Mouse (Mus musculus) v-Abl transformed pro-B cells (cell line): ENCODE measurements around the gene Rcn3.

Experiments used
- in situ Hi-C, 2 experiments: fragments of 400-800 bp; cut with MboI; formaldehyde crosslinking; loops; one replicate each; pipeline ENCODE4 v1.15.1; 2025; ENCODE audit not compliant: unreplicated experiment in 2 of 2

The Rcn3 gene

GRCm38 (mm10) chr7:45053117-45053930 lies 38.7 kb downstream of the Rcn3 start:
- in situ Hi-C loops, result no loop called here

GRCm38 (mm10) chr7:45052862-45053116 lies 39.2 kb downstream of the Rcn3 start, which contains the start of gene Prr12:
Gene Prr12, minus strand, starts transcription at chr7:45052881.
- in situ Hi-C loops, result no loop called here

DNA sequence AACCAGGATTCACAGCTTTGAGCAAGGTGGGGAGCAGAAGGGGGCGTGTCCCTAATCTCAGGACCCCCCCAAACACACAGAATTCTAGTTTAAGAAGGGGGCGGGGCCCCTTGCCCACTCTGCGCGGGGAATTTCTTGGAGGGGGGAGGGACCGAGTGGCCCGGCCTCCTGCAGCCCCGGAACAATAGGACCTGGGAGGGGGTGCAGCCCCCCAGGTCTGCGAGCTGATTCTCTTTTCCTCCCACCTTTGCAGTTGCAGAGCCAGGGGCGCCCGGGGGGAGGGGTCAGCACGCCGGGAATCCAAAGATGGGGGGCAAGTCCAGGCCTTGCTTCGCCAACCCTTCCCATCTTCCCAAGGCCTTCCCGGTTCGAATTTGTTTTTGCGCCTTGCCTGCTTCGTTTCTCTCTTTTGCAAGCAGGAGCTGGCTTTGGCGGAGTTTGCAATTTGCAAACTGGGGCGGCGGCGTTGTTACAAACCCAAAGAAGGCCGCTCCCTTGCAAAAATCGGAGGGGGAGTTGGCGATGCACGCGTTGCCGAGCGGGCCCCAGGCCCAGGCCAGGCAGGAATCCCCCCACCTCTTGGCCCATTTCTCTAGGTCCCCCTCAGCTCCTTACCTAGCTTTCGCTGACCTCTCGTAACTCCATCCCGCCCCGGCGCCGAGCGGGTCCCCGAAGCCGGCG lies 39.7 kb downstream of the Rcn3 start:
- in situ Hi-C loops, result no loop called here

GRCm38 (mm10) chr7:45051601-45051974 lies 40.4 kb downstream of the Rcn3 start:
- in situ Hi-C loops, result no loop called here

DNA sequence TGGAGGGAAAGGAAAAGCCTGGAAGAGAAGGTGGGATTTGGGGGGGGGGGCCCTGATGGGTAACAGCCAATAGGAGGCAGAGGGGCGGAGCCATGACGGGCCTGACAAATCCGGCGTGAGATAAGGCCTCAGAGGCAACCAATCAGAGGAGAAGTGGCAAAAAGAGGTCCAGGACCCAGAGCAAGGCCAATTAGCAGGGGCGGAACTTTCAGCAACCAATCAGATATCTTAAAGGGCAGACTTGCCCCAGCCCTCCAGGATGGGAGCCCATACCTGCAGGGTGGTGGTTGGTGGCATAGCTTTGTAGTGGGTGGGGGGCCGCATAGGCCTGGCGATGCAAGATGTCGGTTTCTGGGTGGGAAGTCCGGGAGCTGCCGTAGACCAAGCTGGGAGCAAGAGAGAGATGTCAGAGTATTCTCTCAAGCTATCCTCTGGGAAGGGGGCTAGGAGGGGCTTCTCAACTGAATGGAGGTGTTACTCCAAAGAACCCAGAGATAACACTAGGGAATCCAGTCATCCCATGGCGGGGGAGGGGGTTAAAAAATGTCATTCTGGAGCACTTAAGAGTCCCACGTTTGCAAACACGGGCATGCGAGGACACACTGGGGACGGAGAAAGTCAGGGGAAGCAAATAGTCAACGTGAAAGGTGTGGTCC lies 40.9 kb downstream of the Rcn3 start:
- in situ Hi-C loops, result no loop called here

- in situ Hi-C loops, result no loop called here
Measured at GRCm38 (mm10) chr7:45048923-45049657, 42.9 kb downstream of the Rcn3 start.

DNA sequence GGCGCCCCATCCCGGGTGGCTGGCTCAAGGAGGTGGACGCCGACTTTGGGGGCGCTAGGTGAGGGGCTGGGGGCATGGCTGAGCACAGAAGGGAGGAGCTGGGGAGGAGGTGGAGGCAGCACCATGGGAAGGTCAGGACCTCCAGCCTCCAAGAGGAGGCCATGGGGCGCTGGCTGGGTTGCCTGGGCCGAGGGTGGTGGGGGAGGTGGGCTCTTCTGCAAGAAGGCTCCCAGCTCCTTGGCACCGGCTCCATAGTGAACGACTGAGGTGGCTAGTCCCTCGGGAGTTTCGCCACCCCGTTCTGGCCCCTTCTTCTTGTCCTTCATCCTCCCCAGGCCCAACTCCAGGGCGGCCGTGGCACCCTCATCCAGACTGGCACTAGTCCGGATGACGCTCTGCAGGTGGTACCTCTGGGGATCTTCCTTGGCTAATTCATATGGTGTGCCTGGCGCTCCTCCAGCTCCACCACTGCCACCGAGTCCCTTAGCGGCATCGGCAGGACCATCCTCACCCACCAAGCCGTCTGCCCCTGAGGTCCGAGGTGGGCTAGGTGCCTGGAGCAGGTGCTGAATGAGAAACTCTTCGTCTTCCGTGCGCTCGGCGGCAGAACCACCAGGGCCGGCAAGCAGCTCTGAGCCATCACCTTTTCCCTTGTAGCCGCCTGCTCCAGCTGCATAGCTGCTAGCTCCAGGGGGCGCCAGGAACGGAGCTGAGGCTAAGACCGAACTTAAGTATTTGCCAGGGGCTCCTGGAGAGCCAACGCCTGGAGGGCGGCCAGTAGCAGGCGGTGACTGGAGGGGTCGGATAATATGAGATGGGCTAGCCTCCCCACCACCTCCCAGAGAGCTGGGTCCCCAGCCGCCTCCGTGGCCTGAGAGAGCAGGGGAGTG lies 43.8 kb downstream of the Rcn3 start:
- in situ Hi-C loops, result no loop called here

GRCm38 (mm10) chr7:45047491-45047890 lies 44.5 kb downstream of the Rcn3 start:
- in situ Hi-C loops, result no loop called here

DNA sequence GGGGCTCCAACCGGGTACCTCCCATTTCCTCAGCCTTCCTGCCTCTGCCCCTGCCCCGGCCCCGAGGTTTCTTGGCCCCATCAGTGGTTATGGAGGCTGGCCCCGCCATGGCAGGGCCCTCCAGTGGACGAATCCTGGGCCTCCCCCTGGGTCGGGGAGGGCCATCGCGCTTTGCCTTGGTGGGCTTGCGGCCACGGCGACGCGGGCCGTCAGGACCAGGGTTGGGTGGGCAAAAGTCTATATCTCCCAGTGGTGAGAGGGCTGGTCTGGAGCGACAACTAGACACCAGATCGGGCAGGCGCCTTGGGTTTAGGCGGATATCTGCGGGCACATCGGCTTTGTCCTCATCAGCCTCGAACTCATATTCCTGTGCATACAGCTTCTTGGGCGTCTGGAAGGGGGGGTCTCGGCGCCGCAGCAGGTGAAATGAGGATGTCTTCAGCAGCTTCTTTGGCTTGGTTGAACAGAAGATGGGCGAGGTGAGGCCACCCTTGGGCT lies 45.1 kb downstream of the Rcn3 start:
- in situ Hi-C loops, result no loop called here

DNA sequence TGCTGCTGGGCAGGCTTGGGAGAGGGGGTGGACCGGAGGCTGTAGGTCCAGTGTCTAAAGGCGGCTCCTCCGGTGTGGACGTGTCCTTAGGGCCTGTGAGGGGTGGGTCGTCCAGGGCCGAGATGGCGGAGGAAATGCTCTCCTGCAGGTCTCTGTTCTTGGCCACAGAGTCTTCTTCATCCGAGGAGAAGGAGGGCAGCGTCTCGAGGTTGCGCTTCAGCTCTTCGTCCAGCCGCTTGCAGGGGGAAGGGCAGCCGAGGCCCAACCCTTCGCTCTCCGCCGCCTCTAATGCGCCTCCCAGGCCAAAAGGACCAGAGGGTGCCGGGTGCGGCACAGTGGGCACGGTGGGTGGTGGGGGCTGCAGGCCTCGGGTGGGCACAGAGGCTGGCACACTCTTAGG lies 46.3 kb downstream of the Rcn3 start:
- in situ Hi-C loops, result no loop called here

GRCm38 (mm10) chr7:45043307-45043706 lies 48.7 kb downstream of the Rcn3 start:
- in situ Hi-C loops, result no loop called here

DNA sequence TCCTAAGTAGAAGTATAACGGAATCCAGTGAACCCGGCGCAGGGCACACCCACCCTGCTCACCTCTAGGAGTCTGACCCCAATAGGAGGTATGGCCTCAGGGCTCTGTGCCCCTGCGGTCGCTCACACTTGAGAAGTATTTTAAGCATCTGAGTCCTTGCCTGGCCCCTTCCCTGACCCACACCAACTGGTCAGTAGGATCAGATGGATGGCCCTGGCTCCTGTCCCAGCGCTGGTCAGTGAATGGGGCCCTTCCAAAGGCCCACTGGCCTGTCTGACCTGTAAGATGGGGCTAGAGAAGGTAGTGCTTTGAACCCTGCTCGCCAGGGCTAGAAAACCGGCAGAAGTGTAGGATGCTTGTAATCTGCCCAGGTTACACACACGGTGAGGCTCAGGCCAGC lies 51.2 kb downstream of the Rcn3 start:
- in situ Hi-C loops, result no loop called here

- in situ Hi-C loops, result loop anchor here in 1 of 2 experiments (10.0 kb wide), 1 partner anchor 54 kb away; the partner anchor contains the start of gene Prmt1
Measured at GRCm38 (mm10) chr7:45038411-45038810, 53.6 kb downstream of the Rcn3 start.

- in situ Hi-C loops, result loop anchor here in 1 of 2 experiments (10.0 kb wide), 1 partner anchor 53 kb away; the partner anchor contains the start of gene Prmt1
Measured at GRCm38 (mm10) chr7:45037720-45038361, 54.2 kb downstream of the Rcn3 start.

DNA sequence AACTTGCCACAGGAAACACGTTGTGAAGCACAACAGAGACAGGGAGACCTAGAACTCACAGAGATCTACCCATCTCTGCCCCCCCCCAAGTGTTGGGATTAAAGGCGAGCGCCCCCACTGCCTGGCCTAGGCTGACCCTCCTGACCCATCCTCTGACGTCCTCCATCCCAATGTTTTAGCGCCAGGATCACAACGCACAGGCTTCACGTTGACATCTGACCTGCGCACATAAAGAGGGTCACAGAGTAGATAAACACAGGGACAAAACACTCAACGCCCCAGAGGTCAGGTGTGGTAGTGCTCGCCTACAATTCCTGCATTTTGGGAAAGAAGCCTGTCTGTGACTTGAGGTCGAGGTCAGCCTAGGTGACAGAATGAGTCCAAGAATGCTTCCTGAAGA lies 55.3 kb downstream of the Rcn3 start:
- in situ Hi-C loops, result loop anchor here in 1 of 2 experiments (10.0 kb wide), 1 partner anchor 52 kb away; the partner anchor contains the start of gene Prmt1

DNA sequence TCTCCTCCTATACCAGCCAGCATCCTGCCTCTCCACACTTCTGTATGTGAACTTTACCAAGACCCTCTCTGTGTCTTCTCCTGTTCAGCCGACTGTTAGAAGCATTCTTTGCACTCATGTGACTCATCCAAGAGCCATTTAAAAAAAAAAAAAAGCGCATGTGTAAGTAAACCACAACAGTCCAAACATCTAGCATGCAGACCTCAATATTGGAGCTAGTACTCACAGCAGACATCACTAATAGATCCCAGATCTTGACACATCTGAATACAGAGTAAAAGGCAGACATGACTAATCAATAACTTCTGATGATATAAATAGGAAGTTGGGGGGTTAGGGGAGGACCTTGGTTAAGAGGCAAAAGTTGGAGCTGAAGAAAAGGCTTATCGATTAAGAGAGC lies 56.4 kb downstream of the Rcn3 start:
- in situ Hi-C loops, result loop anchor here in 1 of 2 experiments (10.0 kb wide), 1 partner anchor 51 kb away; the partner anchor contains the start of gene Prmt1

DNA sequence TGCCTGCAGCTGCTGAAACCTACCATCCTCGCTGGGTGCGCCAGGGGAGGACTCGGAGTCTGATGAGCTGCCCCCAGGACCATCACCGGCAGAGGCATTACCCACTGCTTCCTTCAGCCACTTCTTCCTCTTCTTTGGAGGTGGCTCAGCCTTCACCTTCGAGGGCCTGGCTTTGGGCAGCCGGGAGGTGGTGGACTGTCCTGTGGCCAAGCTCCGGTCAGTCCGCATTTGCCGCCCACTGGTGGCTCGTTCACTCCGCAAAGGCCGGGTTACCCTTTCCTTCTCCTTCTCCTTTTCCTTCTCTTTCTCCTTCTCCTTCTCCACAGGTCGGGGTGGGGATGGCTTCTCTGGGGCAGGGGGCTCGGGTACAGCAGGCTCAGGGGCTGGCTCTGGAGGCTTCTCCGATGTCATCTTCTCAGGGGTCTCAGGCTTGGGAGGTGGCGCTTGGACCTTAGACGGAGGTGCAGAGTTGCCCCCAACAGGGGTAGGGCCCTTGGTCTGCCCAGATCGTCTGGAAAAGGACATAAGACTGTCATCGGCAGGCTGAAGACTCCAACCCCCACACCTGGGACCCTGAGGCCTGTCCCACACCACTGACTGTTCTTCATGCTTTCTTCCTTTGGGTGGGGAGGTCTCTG lies 58.2 kb downstream of the Rcn3 start:
- in situ Hi-C loops, result loop anchor here in 1 of 2 experiments (10.0 kb wide), 1 partner anchor 49 kb away; the partner anchor contains the start of gene Prmt1
